Mouse (Mus musculus) adrenal gland, postnatal 36 days (tissue): ENCODE measurements around the gene Mylk4. TPM values are rescaled to one million over a fixed set of nuclear protein-coding genes. Genes with fewer than 3 reads are reported as not detected.

Source experiments
- DNase-seq, 2 experiments: peaks; one replicate each; pipeline ENCODE4 v3.0.0; 2021; ENCODE audit warnings: mixed read lengths in 1 of 2
- long read RNA-seq, 2 experiments: library from polyadenylated mRNA; stranded (forward); transcript quantifications; one replicate each; pipeline ENCODE4 v2.0.0; 2021; ENCODE audit warnings: borderline sequencing depth in 2 of 2
- total RNA-seq, 2 experiments: library from RNA; stranded (reverse); gene quantifications; 2 replicates each; pipeline ENCODE4 v1.2.3; 2021

Gene Mylk4
- total RNA-seq = not detected
- long read RNA-seq, experiment 1 = 0 reads
- long read RNA-seq, experiment 2 = 0 reads

DNA sequence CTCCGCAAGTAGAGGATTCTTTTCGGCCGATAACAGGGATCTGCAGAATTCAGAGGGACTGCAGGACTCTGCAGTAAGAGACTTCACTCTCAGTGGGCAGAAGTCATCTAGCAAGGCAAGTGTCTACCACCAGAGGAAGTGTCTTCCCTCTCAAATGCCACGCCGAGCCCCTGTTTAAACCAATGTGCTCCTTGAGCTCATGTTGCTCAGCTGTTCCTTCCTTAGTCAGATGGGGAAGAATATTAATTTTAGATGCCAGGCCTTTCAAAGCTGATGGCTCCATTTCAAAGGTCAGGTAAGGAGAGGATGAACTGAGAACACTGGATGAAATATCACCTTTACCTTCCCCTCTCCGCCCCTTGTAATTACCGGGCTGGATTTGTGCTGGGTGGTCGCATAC is at the start of gene Mylk4:
Gene Mylk4 (minus strand): TSS at position 139 of the 400 bp plus-strand sequence.
- DNase-seq = no peak

DNA sequence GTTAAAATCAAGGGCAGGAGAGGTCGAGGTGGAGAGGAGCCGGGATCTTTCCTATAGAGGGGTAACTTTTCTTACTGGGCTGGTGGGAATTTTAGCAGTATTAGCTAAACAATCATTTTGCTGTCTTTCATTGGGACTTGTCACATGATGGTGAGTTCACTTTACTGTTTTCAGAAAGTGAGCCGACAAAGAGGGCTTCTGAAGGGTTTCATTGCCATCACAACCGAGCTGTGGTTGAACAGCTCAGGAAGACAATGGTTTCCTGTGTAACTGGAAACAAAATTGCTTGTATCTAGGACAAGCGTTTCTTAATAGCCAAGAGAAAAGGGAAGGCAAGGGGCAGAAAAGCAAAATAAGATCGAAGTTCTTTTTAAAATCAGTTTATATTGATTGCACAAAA is 49.5 kb upstream of the Mylk4 start:
- no peak for DNase-seq

DNA sequence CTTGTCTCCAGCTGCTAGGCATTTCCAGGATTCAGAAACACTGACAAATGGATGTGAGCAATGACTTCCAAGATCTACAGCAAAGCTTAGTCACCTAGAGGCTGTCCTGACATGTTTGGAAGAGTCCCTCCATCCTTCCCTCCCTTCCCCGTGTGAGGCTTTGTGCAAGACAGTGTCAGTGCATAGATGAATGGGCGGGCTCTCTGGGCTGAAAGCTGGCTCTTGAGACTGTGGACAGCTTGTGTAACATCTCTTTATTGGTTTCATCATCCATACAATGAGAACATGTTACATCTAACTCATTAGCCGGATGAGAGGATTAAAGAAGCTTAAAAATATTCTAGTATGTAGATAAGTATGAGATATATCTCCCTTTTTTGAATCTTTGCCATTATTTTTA is 49.0 kb upstream of the Mylk4 start:
- peak in 1 of 2 experiments; percentile 23 for DNase-seq

DNA sequence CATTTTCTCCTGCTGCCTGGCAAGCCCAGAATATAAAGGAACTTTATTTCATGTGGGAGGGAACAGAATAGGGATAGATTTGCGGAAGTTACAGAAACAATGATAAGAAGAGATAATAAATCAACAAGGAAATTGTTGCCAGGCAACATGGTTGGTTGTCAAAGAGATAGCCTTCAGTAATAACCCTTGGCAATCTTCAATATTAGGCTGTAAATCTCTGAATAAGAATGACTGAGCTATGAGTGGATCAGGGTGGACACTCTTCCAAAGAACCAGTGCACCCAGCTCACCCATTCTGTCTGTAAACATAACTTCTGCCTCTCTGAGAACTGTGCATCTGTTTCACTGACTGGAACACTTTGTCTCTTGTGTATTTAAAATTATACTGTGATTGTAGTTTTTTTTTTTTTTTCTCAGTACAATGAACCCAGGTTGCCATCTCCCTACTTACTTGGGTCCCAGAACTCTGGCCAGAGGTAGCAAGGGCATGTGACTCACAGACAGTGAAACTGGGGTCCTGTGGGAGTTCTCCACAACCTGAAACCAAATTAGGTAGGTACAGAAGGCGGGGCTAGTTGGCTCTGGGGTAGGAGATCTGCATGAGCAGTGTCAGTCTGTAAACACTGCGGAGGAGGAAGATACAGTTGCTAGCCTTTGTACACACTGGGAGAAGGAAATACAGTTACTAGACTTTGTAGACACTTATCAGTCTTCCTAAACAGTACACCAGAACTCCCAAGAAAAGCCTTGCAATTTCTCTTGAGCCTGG is 47.9 kb upstream of the Mylk4 start:
- DNase-seq = peak in 1 of 2 experiments; percentile 46

DNA sequence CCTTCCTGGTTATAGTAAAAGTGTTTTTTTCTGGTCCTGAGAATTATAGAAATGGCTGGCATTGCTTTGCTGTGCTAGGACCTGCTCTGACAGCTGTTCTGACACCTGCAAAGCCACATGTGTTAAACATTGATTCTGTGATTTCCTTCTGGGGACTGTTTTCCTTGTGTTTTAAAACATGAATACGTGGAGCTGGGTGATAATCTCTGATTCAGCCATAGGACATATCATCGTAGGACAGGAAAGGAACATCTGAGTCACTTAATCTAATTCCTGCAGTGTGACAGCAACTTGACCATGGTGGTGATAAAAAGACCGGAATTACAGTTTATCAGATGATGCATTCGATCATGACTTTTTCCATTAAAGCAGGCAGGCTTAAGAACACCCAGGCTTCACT is 45.1 kb upstream of the Mylk4 start:
- no peak for DNase-seq

DNA sequence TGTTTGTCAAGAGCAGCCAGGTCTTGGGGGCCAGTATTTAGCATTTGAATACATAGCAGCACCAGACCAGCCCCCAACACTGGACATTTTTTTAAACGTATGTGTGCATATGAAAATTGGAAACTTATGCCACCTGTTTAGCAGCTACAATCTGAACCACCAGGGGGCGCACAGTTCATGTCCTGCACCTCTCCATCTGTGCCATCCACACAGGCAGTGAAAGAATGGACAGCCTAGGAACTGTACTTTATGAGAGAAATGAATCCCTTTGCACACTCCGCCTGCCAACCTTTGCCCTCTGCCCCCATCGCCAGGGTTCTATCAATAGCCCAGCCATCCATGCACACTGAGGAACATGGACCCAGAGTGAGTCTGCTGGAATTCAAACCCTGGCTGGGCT is 44.2 kb upstream of the Mylk4 start:
- peak; percentile 84 to 85 for DNase-seq

DNA sequence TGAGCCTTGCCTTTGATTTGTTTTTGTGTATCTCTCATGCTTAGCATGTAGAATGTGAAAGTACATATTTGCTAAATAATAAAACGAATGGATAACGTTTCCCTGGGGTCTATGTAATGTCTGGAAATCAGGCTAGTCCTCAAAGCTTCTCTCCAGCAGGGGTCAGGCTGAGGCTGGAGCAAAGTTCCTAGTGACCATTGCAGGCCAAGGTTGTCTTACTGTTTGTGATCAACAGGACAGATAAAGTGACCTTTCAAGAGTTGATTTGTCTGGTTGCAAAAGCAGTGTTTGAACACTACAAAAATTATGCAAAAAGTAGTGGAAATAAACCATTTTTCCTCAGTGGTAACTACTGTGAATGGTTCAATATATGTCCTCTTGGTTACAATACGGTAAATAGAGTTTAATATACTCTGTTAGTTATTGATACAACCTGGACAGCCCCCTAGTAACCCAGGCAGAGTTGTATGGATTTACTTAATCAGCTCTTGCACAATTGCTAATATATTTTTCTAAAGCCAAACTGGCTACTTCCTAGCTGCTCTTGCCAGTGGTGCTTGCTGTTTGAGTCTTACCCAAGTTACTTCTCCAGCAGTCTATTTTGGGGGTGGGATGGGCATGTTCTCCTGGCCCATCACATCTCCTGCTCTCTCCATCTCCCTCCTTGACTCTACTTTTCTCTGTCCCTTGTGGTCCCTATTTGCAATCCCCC is 43.5 kb upstream of the Mylk4 start:
- DNase-seq = peak; percentile 73 to 78

DNA sequence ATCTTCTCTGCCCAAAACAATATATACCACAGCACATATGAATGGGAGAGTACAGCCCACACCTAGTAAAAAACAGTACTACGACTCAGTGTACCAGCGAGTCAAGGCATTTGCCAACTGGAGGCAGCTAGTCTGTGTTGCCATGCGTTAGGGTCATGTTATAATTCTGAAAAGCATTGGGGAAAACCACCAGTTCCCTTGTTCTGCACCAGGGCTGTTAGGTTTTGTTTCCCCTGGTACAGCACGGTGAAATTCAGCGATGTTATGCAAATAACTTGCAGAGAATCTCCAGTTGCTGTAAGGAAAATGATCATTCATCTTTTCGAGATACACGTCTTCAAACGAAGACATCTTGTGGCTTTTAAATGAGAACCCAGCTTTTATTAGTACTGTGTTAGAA is 41.8 kb upstream of the Mylk4 start:
- DNase-seq = no peak

DNA sequence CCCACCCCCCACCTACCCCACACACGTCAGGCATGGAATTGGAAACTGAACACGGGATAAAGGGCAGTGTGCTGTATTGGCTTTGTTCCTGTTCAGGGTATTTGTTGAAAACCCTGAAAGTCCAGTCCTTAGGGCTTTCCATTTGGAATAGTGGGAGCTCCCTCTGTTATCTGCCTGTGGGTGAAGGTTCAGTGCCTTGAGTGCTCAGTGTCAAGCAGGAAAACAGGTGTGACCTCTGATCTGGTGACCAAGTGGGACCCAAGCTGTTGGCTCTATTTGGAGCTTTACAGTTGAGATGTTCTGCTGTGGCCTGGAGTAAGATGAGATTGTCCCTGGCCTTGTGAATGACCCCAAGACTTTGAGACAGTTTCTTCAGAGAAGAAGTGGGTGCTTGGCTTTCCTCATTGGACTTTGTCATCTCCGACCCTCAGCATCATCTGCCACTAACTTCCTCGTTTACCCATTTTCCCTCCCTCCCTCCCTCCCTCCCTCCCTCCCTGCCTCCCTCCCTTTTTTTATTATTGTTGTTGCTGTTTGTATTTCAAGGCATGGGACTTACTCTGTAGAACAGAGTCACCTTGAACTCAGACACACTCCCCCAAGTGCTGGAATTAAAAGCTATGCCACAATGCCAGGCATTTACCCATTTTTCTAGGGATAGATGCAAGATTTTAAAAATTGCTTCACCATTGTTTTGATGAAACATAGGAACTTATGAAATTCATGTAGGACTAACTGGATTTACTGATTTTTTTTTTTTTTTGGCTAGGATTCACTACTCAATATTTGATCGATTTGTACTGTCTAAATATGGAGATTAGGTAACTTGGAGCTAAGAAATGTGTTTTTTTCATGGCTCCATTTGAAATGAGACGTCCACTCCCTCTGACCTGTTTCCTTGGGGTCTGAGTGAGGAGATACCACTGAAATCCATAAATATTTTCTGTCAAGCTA is 40.9 kb upstream of the Mylk4 start:
- DNase-seq = no peak

DNA sequence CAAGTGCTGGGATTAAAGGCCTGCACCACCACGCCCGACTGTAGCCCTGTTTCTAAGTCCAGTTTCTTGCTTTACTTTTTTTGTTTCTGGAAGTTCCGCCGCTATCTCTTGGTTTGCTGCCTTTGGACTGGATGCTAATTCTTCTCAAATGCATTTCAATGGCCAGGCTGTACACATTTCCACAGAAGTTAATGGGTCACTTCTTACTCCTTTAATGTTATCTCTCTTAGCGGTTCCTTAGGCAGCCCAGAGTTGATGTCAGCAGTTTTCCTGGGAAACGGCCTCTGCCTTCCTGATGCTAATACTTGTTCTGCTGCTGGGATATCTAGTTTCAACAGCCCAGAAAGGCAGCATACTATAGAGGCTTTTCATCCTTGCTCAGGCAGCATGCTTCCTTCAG is 39.4 kb upstream of the Mylk4 start:
- no peak for DNase-seq

DNA sequence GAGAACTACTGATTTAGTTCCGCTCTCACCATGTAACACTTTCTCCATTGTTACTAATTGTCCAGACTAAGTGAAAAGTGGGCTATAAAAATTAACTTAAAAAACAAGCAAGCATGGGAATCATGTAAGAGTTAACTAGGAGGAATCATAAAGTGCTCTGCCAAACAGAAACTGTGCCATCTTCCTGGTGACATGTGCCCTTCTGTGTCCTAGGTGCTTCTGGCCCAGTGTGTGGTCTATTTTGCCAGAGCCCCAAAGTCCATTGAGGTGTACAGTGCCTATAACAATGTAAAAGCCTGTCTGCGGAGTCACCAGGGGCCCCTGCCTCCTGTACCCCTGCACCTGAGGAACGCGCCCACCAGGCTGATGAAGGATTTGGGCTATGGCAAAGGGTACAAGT is 37.9 kb upstream of the Mylk4 start:
- DNase-seq = no peak

DNA sequence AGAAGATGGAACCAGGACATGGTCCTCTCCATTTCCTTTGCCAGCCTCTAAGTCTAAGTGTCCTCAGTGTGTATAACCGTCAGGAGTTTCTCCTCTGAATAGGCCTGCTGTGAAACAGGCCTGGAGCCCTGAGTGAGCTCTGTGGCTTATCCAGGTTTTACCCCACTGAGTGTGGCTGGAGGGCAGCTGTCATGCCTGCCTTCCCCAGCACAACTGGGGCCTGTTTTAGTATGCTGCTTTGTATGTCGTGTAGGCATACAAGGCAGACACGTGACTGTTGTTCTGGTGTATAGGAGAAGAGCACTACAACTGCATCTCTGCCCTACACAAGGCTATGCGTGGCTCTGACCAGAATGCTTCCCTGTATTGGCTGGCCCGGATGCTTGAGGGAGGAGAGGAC is 36.2 kb upstream of the Mylk4 start:
- DNase-seq = no peak

DNA sequence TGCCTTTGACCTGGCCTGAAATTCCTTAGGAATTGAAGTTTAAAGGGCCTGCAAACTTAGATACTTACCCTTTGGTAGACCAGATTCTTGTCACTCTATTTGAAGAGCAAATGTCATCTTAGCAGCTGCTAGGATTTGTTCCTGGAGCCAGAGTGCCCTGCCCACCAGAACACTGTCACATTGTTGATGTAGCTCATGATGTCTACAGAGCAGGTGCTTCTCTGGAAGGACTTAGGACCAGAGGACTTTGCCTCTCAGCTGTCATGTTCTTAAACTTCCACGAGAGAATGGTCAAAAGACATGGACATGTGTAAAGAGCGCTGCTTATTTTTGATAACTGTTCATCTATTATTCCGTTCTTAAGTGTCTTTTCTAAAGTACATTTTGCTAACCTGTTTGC is 35.5 kb upstream of the Mylk4 start:
- DNase-seq = no peak

DNA sequence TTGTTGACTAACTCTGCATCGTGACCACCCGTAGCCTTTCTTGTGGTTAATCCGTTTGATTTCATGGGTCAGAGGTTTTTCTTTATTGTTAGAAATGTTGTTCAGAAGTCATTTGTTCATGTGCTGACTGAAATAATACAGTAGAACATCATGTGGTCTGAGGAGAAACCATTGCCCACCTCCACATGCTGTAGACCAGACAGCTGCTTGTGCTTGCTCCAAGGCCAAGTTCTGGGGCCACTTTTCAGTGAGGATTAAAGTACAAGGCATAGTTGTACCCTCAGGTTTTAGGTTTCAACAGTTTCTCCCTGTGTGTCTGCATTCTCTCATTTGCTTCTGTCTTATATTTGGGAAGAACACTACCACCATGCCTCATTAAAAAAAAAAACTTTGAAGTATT is 23.9 kb upstream of the Mylk4 start:
- no peak for DNase-seq

DNA sequence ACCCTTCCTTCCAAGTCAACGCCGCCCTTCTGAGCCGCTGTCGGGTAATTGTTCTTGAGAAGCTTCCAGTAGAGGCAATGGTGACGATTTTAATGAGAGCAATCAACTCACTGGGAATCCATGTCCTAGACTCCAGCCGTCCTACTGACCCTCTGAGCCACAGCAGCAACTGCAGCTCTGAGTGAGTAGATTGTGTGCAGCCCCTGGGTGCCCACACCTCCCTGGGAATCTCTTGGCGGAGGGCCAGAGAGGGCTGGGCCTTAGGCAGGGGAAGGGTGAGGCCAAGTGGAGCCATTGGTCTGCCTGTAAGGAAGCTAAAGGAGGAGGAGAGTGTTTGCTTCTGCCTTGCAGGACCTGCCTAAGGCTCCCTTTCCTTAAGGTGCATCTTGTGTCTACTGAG is 23.1 kb upstream of the Mylk4 start:
- DNase-seq = no peak

DNA sequence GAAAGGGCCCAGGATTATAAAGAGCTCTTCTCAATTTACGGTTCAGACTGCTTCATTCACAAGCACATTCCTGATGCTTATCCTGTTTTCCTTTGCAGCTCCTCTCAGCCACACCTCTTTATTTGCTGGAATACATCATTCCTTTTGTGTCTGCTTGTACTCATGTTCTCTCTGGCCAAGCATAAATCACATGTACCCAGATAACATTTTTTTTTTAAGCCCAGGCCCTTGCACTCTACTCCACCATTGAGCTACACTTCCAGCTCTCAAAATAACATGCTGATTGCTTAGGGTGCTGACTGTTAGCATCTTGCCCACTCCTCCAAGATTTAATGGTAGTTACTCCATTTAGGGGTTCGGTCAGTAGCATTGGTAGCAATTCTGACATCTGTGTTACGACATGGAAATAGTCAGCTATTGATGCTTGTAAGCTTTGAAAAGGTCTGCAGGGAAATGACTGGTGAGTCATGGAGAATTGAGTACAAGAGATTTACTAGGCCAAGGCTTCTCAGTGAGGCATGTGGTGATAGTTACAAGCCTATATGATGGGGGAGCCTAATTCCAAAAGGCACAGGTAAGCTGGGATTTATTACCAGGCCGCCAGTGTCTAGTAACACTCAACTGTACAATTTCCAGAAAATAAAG is 20.1 kb upstream of the Mylk4 start:
- DNase-seq = no peak

DNA sequence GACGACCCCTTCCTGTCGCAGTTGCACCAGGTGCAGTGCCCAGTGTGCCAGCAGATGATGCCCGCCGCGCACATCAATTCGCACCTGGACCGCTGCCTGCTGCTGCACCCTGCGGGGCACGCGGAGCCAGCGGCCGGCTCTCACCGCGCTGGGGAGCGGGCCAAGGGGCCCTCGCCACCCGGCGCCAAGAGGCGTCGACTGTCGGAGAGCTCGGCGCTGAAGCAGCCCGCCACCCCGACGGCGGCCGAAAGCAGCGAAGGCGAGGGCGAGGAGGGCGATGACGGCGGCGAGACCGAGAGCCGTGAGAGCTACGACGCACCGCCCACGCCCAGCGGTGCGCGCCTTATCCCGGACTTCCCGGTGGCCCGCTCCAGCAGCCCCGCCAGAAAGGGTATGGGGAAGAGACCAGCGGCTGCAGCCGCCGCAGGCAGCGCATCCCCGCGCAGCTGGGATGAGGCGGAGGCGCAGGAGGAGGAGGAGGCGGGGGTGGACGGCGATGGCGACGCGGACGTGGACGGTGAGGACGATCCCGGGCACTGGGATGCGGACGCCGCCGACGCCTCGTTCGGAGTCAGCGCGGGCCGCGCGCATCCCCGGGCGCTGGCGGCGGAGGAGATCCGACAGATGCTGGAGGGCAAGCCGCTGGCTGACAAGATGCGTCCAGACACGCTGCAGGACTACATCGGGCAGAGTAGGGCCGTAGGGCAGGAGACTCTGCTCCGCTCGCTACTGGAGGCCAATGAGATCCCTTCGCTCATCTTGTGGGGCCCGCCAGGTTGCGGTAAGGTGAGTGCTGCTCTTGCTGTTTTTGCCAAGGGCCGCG is 18.7 kb upstream of the Mylk4 start, which contains the start of gene D930007J09Rik:
Gene D930007J09Rik (minus strand): TSS at position 591 of the 823 bp plus-strand sequence.
- DNase-seq = peak; percentile 58 to 66

DNA sequence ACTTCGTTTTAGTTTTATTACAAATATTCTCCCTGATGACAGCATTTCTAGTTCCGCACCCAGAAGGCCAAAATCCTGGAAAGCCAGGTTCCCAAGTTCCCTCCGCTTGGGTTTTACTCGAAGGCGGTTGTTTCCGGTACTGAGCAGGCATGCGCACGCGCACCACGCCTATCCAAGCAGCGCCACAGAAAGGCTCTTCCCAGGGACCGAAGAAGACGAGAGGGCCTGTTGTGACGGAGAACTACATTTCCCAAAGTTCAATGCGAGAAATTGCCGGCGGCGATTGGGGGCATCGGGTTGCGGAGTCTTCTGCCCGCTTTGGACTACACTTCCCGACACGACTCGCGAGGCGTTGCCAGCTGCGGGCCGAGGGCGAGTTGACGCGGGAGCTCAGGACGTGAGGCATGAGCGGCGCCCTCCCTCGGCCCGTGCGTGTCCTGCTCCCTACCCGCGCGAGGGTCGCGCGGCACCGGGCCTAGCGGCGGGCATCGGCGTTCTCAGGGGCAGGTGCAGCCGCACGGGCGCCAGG is 18.0 kb upstream of the Mylk4 start, which contains the start of gene Wrnip1:
Gene Wrnip1 (plus strand): TSS at position 346 of the 529 bp plus-strand sequence.
- peak; percentile 95 to 97 for DNase-seq

DNA sequence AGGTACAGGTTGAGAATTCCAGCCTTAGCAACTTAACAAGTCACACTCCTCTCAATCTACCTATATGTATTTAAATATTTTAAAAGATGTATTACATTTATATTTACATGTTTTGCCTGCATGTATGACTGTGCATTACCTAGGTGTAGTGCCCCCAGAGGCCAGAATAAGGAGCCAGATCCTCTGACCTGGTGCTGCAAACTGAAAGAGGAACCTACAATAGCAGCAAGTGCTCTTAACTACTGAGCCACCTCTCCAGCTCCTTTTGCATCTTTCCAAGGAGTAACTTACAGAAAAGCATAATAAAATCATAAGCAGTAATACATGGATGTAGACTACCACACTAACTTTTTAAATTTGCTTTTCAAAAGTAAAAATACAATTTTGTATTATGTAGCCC is 17.1 kb upstream of the Mylk4 start:
- DNase-seq = no peak

DNA sequence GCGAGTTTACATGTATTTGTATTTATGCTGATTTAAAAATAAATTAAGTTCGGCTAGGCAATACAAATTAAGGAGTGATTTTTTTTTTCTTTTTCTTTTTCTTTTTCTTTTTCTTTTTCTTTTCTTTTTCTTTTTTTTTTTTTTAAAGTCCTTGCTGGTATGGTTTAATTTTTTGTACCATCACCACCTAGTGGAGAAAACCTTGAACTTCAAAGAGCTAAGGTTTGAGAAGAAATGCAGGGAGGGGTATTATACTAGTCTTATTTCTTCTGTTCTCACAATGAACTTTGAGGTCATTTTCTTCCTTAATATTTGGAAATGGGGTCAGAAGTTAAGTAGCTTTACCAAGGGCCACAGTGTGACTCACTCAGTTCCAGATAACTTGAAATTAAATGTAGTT is 15.4 kb upstream of the Mylk4 start:
- DNase-seq = no peak

DNA sequence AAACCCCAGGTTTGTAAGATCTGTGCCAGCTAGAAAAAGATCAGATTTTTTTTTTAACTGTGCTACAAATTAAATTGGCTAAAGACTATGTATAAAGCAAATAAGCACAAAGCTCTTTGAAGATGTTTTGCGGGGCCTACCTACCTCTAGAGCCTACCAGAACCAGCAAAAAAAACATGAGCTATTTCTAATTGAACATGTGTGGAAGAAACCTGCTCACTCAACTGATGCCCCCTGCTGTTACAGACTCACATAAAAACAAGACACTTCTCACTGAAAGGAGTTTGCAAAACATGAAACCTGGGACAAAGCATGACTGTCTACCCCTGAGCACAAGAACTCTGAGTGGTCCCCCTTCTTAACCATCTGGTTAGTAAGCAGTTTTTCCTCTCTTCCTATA is 13.3 kb upstream of the Mylk4 start:
- DNase-seq = no peak
